Mouse (Mus musculus) testis, postnatal 10 days (tissue): Measurements from ENCODE around the gene Rbp7.

Source experiments
- DNase-seq: peaks from one replicate; pipeline ENCODE4 v3.0.0; 2021; ENCODE audit warnings: low spot score

Rbp7 gene

GRCm38 (mm10) chr4:149407461-149407860 is 47.3 kb downstream of the Rbp7 start:
- no peak for DNase-seq

GRCm38 (mm10) chr4:149405713-149406443 is 48.9 kb downstream of the Rbp7 start:
- no peak for DNase-seq

- DNase-seq, result no peak
Observed at GRCm38 (mm10) chr4:149404640-149405465, 49.9 kb downstream of the Rbp7 start.

- no peak for DNase-seq
Observed at GRCm38 (mm10) chr4:149403037-149403436, 51.7 kb downstream of the Rbp7 start.

- DNase-seq, result no peak
Observed at GRCm38 (mm10) chr4:149401591-149401982, 53.2 kb downstream of the Rbp7 start.

GRCm38 (mm10) chr4:149400878-149401590 is 53.7 kb downstream of the Rbp7 start:
- no peak for DNase-seq
